Mouse (Mus musculus): ENCODE measurements at regions not wholly inside any gene's neighbourhood (a gene's known extent, or its start where the extent isn't known, plus 50 kb on each side); places are given as distances from the start of the nearest gene placed in this dataset.

- ATAC-seq (no peak), DNase-seq (ENCODE audit: low read depth, low spot score) (no peak)
- CTCF ChIA-PET = no interaction called here
Measured at GRCm38 (mm10) chr2:128437698-128438097, 153.3 kb upstream of the Spdye4c start.

GRCm38 (mm10) chr2:128438161-128438822, 152.7 kb upstream of the Spdye4c start:
- TF ChIP-seq CTCF (IDR thresholded peaks at IDR 0.05) = no peak
- no peak for ATAC-seq
- ChIA-PET CTCF (no interaction called here), POLR2A (no interaction called here)
- in situ Hi-C loops (cut with MboI; ENCODE audit: low pct_unique_long_range_greater_than_20kb) = loop anchor here (10.0 kb wide), 1 partner anchor 107 kb away; no protein-coding TSS in a partner anchor
- DNase-seq (ENCODE audit: low read depth, low spot score) = no peak
- H3K27me3 ChIP-seq = no peaks in the 10 kb centered on the region

More at GRCm38 (mm10) chr2:128437698-128438097, 153.3 kb upstream of the Spdye4c start:
- in situ Hi-C loops (cut with MboI; ENCODE audit: low pct_unique_long_range_greater_than_20kb) = loop anchor here (10.0 kb wide), 1 partner anchor 107 kb away; no protein-coding TSS in a partner anchor
- no peak for TF ChIP-seq CTCF (IDR thresholded peaks at IDR 0.05)
- POLR2A ChIA-PET = no interaction called here
- H3K27me3 ChIP-seq = no peaks in the 10 kb centered on the region

GRCm38 (mm10) chr2:128438897-128439296, 152.1 kb upstream of the Spdye4c start:
- in situ Hi-C loops (cut with MboI; ENCODE audit: low pct_unique_long_range_greater_than_20kb) = loop anchor here (10.0 kb wide), 1 partner anchor 106 kb away; no protein-coding TSS in a partner anchor
- ATAC-seq (no peak), DNase-seq (ENCODE audit: low read depth, low spot score) (no peak)
- ChIA-PET POLR2A (no interaction called here), CTCF (no interaction called here)
- no peak for TF ChIP-seq CTCF (IDR thresholded peaks at IDR 0.05)
- H3K27me3 ChIP-seq = no peaks in the 10 kb centered on the region

- no peaks in the 10 kb centered on the region for H3K27me3 ChIP-seq
- ChIA-PET POLR2A (interaction anchor here (1.6 kb wide), 1 partner anchor 13 kb away, joined by 5 read pairs; no protein-coding TSS in a partner anchor), CTCF (interaction anchor here (4.7 kb wide), 1 partner anchor 15 kb away, joined by 16 read pairs; no protein-coding TSS in a partner anchor)
- no peak for TF ChIP-seq CTCF (IDR thresholded peaks at IDR 0.05)
- ATAC-seq = no peak
- no peak for DNase-seq (ENCODE audit: low read depth, low spot score)
- in situ Hi-C loops (cut with MboI; ENCODE audit: low pct_unique_long_range_greater_than_20kb) = no loop called here
Measured at GRCm38 (mm10) chr2:128444599-128445011, 146.4 kb upstream of the Spdye4c start.

- no peak for TF ChIP-seq CTCF (IDR thresholded peaks at IDR 0.05)
- ATAC-seq = no peak
- CTCF ChIA-PET = interaction anchor here (4.7 kb wide), 1 partner anchor 16 kb away, joined by 16 read pairs; no protein-coding TSS in a partner anchor
- no peaks in the 10 kb centered on the region for H3K27me3 ChIP-seq
- no peak for DNase-seq (ENCODE audit: low read depth, low spot score)
- in situ Hi-C loops (cut with MboI; ENCODE audit: low pct_unique_long_range_greater_than_20kb) = no loop called here
- POLR2A ChIA-PET = interaction anchor here (0.6 to 1.6 kb wide), 2 partner anchors 13 to 521 kb away, joined by 4 to 5 read pairs; no protein-coding TSS in a partner anchor
Measured at GRCm38 (mm10) chr2:128445443-128445842, 145.6 kb upstream of the Spdye4c start.

GRCm38 (mm10) chr2:128449294-128449693, 141.7 kb upstream of the Spdye4c start:
- ChIA-PET POLR2A (no interaction called here), CTCF (no interaction called here)
- TF ChIP-seq CTCF (IDR thresholded peaks at IDR 0.05) = no peak
- in situ Hi-C loops (cut with MboI; ENCODE audit: low pct_unique_long_range_greater_than_20kb) = no loop called here
- ATAC-seq (no peak), DNase-seq (ENCODE audit: low read depth, low spot score) (no peak)
- no peaks in the 10 kb centered on the region for H3K27me3 ChIP-seq

- H3K27me3 ChIP-seq = no peaks in the 10 kb centered on the region
- ChIA-PET CTCF (interaction anchor here (1.9 kb wide), 1 partner anchor 44 kb away, joined by 4 read pairs; no protein-coding TSS in a partner anchor), POLR2A (no interaction called here)
- in situ Hi-C loops (cut with MboI; ENCODE audit: low pct_unique_long_range_greater_than_20kb) = no loop called here
- ATAC-seq (no peak), DNase-seq (ENCODE audit: low read depth, low spot score) (no peak)
- no peak for TF ChIP-seq CTCF (IDR thresholded peaks at IDR 0.05)
Measured at GRCm38 (mm10) chr2:128450045-128450444, 141.0 kb upstream of the Spdye4c start.

- H3K27me3 ChIP-seq = no peaks in the 10 kb centered on the region
- in situ Hi-C loops (cut with MboI; ENCODE audit: low pct_unique_long_range_greater_than_20kb) = no loop called here
- CTCF ChIA-PET = interaction anchor here (1.9 kb wide), 1 partner anchor 42 kb away, joined by 4 read pairs; no protein-coding TSS in a partner anchor
- POLR2A ChIA-PET = no interaction called here
- no peak for TF ChIP-seq CTCF (IDR thresholded peaks at IDR 0.05)
- DNase-seq (ENCODE audit: low read depth, low spot score) (no peak), ATAC-seq (no peak)
Measured at GRCm38 (mm10) chr2:128451554-128452239, 139.3 kb upstream of the Spdye4c start.

- in situ Hi-C loops (cut with MboI; ENCODE audit: low pct_unique_long_range_greater_than_20kb) = no loop called here
- TF ChIP-seq CTCF (IDR thresholded peaks at IDR 0.05) = no peak
- DNase-seq (ENCODE audit: low read depth, low spot score) (no peak), ATAC-seq (no peak)
- CTCF ChIA-PET = no interaction called here
- POLR2A ChIA-PET = no interaction called here
- no peaks in the 10 kb centered on the region for H3K27me3 ChIP-seq
Measured at GRCm38 (mm10) chr2:128452582-128452981, 138.4 kb upstream of the Spdye4c start.

- POLR2A ChIA-PET = no interaction called here
- CTCF ChIA-PET = no interaction called here
- H3K27me3 ChIP-seq = no peaks in the 10 kb centered on the region
- no peak for ATAC-seq
- DNase-seq (ENCODE audit: low read depth, low spot score) = no peak
- TF ChIP-seq CTCF (IDR thresholded peaks at IDR 0.05) = no peak
- in situ Hi-C loops (cut with MboI; ENCODE audit: low pct_unique_long_range_greater_than_20kb) = no loop called here
Measured at GRCm38 (mm10) chr2:128454509-128454908, 136.5 kb upstream of the Spdye4c start.
